Mouse (Mus musculus): ENCODE measurements around the gene Gm5426.

GRCm38 (mm10) chr10:96148250-96148699 lies 11.9 kb downstream of the Gm5426 start:
- TF ChIP-seq GATA1 (IDR thresholded peaks at IDR 0.05; ENCODE audit: borderline replicate concordance, low read length), result no peak
- TF ChIP-seq FLI1 (IDR thresholded peaks at IDR 0.05; ENCODE audit: low read length), result no peak
